8 mouse cellular contexts compared by ENCODE assay signal in the genomic region with DNA sequence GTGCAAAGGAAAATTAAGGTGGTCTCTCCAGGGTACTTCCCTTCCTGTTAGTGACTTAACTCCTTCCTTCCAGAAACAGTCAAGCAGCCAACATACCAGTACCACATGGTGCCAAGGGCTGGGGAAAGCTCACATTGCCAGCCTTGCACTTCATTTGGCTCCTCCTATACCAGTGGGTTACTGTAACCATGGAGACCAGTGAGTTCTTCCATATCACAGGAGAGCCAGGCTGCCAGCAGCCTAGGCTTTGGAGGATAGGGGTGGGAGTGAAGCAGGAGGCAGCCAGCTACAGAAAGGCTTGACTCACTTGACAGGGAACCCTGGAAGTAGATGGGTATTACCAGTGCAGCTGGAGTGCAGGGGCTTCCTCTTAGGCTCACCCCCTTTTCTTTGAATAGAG. TPM values are rescaled to one million over a fixed set of nuclear protein-coding genes. Genes with fewer than 3 reads are reported as not detected.
DNase-seq lines count a peak whose midpoint lies in the region; ATAC-seq and TF ChIP-seq lines count a peak whose summit lies in the region.

No protein-coding gene starts in this region.

- ATAC-seq in hindbrain, embryonic 14.5 days (ENCODE audit: low FRiP score) = peak; percentile 81
- ATAC-seq in hindbrain, embryonic 11.5 days (ENCODE audit: low FRiP score) = no peak
- ATAC-seq in hindbrain, embryonic 16.5 days = peak; percentile 93
- peak; percentile 75 for ATAC-seq in midbrain, embryonic 15.5 days (replicated peaks)

- H3K27me3 ChIP-seq in hindbrain, embryonic 14.5 days (ENCODE audit: control insufficient read depth, insufficient read depth, low read length) = no peaks in the 10 kb centered on the region
- no peaks in the 10 kb centered on the region for H3K27me3 ChIP-seq in hindbrain, embryonic 11.5 days (ENCODE audit: control insufficient read depth, insufficient read depth, low read length)
- no peaks in the 10 kb centered on the region for H3K27me3 ChIP-seq in hindbrain, embryonic 16.5 days (replicated peaks; ENCODE audit: control insufficient read depth, insufficient read depth, low read length)
- H3K27me3 ChIP-seq in midbrain, embryonic 15.5 days (replicated peaks) = no peaks in the 10 kb centered on the region

- no peak overlapping the region for H3K9ac ChIP-seq in hindbrain, embryonic 14.5 days
- H3K9ac ChIP-seq in hindbrain, embryonic 11.5 days (ENCODE audit: low read depth, low read length) = no peak overlapping the region
- H3K9ac ChIP-seq in hindbrain, embryonic 16.5 days (ENCODE audit: low read depth, low read length) = no peak overlapping the region
- no peak overlapping the region for H3K9ac ChIP-seq in midbrain, embryonic 15.5 days

- no peaks in the 10 kb centered on the region for H3K9me3 ChIP-seq in hindbrain, embryonic 14.5 days (ENCODE audit: control insufficient read depth, low read length)
- no peaks in the 10 kb centered on the region for H3K9me3 ChIP-seq in hindbrain, embryonic 11.5 days (ENCODE audit: control insufficient read depth, low read length)
- H3K9me3 ChIP-seq in hindbrain, embryonic 16.5 days (ENCODE audit: control insufficient read depth, low read length) = no peaks in the 10 kb centered on the region
- no peaks in the 10 kb centered on the region for H3K9me3 ChIP-seq in midbrain, embryonic 15.5 days

- no peak overlapping the region for H3K4me2 ChIP-seq in hindbrain, embryonic 14.5 days (replicated peaks)
- no peak overlapping the region for H3K4me2 ChIP-seq in hindbrain, embryonic 11.5 days (replicated peaks; ENCODE audit: low read depth, low read length)
- H3K4me2 ChIP-seq in hindbrain, embryonic 16.5 days (ENCODE audit: low read length) = no peak overlapping the region
- H3K4me2 ChIP-seq in midbrain, embryonic 15.5 days = no peak overlapping the region

- no peak for TF ChIP-seq CTCF in brain, embryonic 14.5 days (IDR thresholded peaks at IDR 0.05; ENCODE audit: borderline replicate concordance, extremely low read depth, insufficient read depth, insufficient read length)

- no peaks in the 10 kb centered on the region; the same call in 1 of the 2 replicates for H3K36me3 ChIP-seq in hindbrain, embryonic 14.5 days (replicated peaks; ENCODE audit: control insufficient read depth, insufficient read depth)
- no peaks in the 10 kb centered on the region for H3K36me3 ChIP-seq in hindbrain, embryonic 11.5 days (ENCODE audit: control insufficient read depth, insufficient read depth, low read length)
- H3K36me3 ChIP-seq in hindbrain, embryonic 16.5 days (ENCODE audit: control insufficient read depth, insufficient read depth, low read length) = no peaks in the 10 kb centered on the region
- no peaks in the 10 kb centered on the region; the same call in 1 of the 2 replicates for H3K36me3 ChIP-seq in midbrain, embryonic 15.5 days (replicated peaks)

- no peak overlapping the region for H3K4me3 ChIP-seq in hindbrain, embryonic 14.5 days (replicated peaks; ENCODE audit: low read length)
- no peak overlapping the region for H3K4me3 ChIP-seq in hindbrain, embryonic 11.5 days (ENCODE audit: low read depth, low read length)
- no peak overlapping the region for H3K4me3 ChIP-seq in hindbrain, embryonic 16.5 days (ENCODE audit: low read length)
- no peak overlapping the region for H3K4me3 ChIP-seq in midbrain, embryonic 15.5 days

- peaks cover 12% of the 10 kb centered on the region for H3K4me1 ChIP-seq in hindbrain, embryonic 14.5 days (replicated peaks; ENCODE audit: control insufficient read depth, insufficient read depth, low read length)
- no peaks in the 10 kb centered on the region for H3K4me1 ChIP-seq in hindbrain, embryonic 11.5 days (replicated peaks; ENCODE audit: control insufficient read depth, insufficient read depth, low read length)
- H3K4me1 ChIP-seq in hindbrain, embryonic 16.5 days (ENCODE audit: control insufficient read depth, insufficient read depth, low read depth, low read length) = peaks cover 16% of the 10 kb centered on the region
- peaks cover 6% of the 10 kb centered on the region for H3K4me1 ChIP-seq in midbrain, embryonic 15.5 days

- DNase-seq in hindbrain, embryonic 14.5 days (ENCODE audit: low spot score) = peak; percentile 37
- DNase-seq in hindbrain, embryonic 11.5 days (ENCODE audit: low spot score) = no peak
- DNase-seq in brain, embryonic 14.5 days (ENCODE audit: low read depth) = peak; percentile 91
- DNase-seq in yolk sac, embryonic 10.5 days (ENCODE audit: low spot score) = no peak
- DNase-seq in kidney, adult 18-20 months = no peak
- no peak for DNase-seq in gastrocnemius, postnatal 10 days

- TF ChIP-seq POLR2A in brain, embryonic 14.5 days (IDR thresholded peaks at IDR 0.05; ENCODE audit: borderline replicate concordance, extremely low read depth, insufficient read depth, insufficient read length, poor library complexity, severe bottlenecking) = no peak

- H3K27ac ChIP-seq in hindbrain, embryonic 14.5 days = no peak overlapping the region
- H3K27ac ChIP-seq in hindbrain, embryonic 11.5 days (ENCODE audit: low read depth, low read length) = no peak overlapping the region
- 0 out of 2 replicates have a peak overlapping the region, but pooled peaks have one; percentile 40 for H3K27ac ChIP-seq in hindbrain, embryonic 16.5 days (ENCODE audit: low read depth, low read length)
- peak overlapping the region; percentile 4; the same call in 1 of the 2 replicates for H3K27ac ChIP-seq in midbrain, embryonic 15.5 days

RNA-seq across cellular contexts. Expression of a gene that starts 31.9 kb away (rescaled TPM):
- 12.0 and 13.4 TPM in 2 replicates for polyA plus RNA-seq in hindbrain, embryonic 14.5 days (2014; fragmentation: Nextera tagmentation; extraction: Ambion mirVana)
- polyA plus RNA-seq in hindbrain, embryonic 11.5 days (2014; fragmentation: Nextera tagmentation; extraction: Ambion mirVana) = 28.1 and 31.4 TPM in 2 replicates
- polyA plus RNA-seq in brain, embryonic 14.5 days (2012; rRNA removed) = 134 and 211 TPM in 2 replicates
- polyA plus RNA-seq in hindbrain, embryonic 16.5 days (2015; fragmentation: Nextera tagmentation; extraction: Ambion mirVana) = 10.5 and 18.5 TPM in 2 replicates
- 25.3 and 30.4 TPM in 2 replicates for polyA plus RNA-seq in midbrain, embryonic 15.5 days (2015; fragmentation: Nextera tagmentation; extraction: Ambion mirVana)
- 1 to 10 TPM; 8.2 to 9.1 TPM for total RNA-seq in gastrocnemius, postnatal 10 days (2021)

RNA-seq across cellular contexts. Expression of a gene that starts 42.6 kb away (rescaled TPM):
- polyA plus RNA-seq in hindbrain, embryonic 14.5 days (2014; fragmentation: Nextera tagmentation; extraction: Ambion mirVana) = 50.7 and 57.6 TPM in 2 replicates
- polyA plus RNA-seq in hindbrain, embryonic 11.5 days (2014; fragmentation: Nextera tagmentation; extraction: Ambion mirVana) = 47.4 and 50.7 TPM in 2 replicates
- 70.4 and 98.0 TPM in 2 replicates for polyA plus RNA-seq in brain, embryonic 14.5 days (2012; rRNA removed)
- 40.5 and 43.2 TPM in 2 replicates for polyA plus RNA-seq in hindbrain, embryonic 16.5 days (2015; fragmentation: Nextera tagmentation; extraction: Ambion mirVana)
- polyA plus RNA-seq in midbrain, embryonic 15.5 days (2015; fragmentation: Nextera tagmentation; extraction: Ambion mirVana) = 55.5 and 60.2 TPM in 2 replicates
- total RNA-seq in gastrocnemius, postnatal 10 days (2021) = 10 to 100 TPM; 38.2 to 45.8 TPM

RNA-seq across cellular contexts. Expression of a gene that starts 58.1 kb away (rescaled TPM):
- 67.6 and 69.1 TPM in 2 replicates for polyA plus RNA-seq in hindbrain, embryonic 14.5 days (2014; fragmentation: Nextera tagmentation; extraction: Ambion mirVana)
- 79.9 and 87.6 TPM in 2 replicates for polyA plus RNA-seq in hindbrain, embryonic 11.5 days (2014; fragmentation: Nextera tagmentation; extraction: Ambion mirVana)
- polyA plus RNA-seq in brain, embryonic 14.5 days (2012; rRNA removed) = 74.8 and 79.2 TPM in 2 replicates
- polyA plus RNA-seq in hindbrain, embryonic 16.5 days (2015; fragmentation: Nextera tagmentation; extraction: Ambion mirVana) = 60.6 and 66.9 TPM in 2 replicates
- 70.1 and 75.1 TPM in 2 replicates for polyA plus RNA-seq in midbrain, embryonic 15.5 days (2015; fragmentation: Nextera tagmentation; extraction: Ambion mirVana)
- 10 to 100 TPM; 12.5 to 15.9 TPM for total RNA-seq in gastrocnemius, postnatal 10 days (2021)

Comparison
In these comparisons a context has a peak if more than half of its experiments do, and no peak if none do; other contexts are left out.
1. DNase-seq: peak in hindbrain, embryonic 14.5 days (single experiment) and brain, embryonic 14.5 days (single experiment); none in hindbrain, embryonic 11.5 days (single experiment), yolk sac, embryonic 10.5 days (single experiment), kidney, adult 18-20 months (single experiment) and gastrocnemius, postnatal 10 days (single experiment).
2. H3K27ac ChIP-seq: peak in hindbrain, embryonic 16.5 days (single experiment) and midbrain, embryonic 15.5 days (single experiment); none in hindbrain, embryonic 14.5 days (single experiment) and hindbrain, embryonic 11.5 days (single experiment).